Mouse (Mus musculus): ENCODE results near the gene Pate2.

DNA sequence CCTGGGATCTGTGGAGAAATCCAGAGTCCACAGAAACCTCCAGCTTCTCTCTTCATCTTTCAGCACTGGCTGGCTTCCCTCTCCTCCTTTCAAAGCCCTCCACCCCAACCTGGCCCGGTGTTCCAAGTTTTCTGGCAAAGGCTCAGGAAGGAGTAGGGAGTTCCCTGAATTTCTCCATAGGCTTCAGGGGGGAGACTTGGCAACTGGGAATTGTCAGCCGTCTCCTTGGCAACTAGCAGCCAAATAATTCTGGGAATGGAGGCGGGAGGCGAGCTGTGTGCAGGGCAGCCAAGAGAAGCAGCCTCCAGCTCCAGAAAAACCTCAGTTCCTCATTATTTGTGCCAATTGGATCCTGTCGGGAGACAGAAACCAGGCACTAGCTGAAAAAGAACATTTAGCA lies 46.5 kb upstream of the Pate2 start:
- TF ChIP-seq CTCF (conservative IDR thresholded peaks at IDR 0.05; ENCODE audit: low read length) (no peak), POU5F1 (IDR thresholded peaks at IDR 0.05; ENCODE audit: borderline replicate concordance, low read length) (no peak)
